Mouse (Mus musculus): Measurements from ENCODE around the gene Tmem204. TPM values are rescaled to one million over a fixed set of nuclear protein-coding genes. Genes with fewer than 3 reads are reported as not detected.
A peak's percentile ranks its signal among the peaks of the same experiment; 100 is the strongest.

Gene Tmem204
- polyA plus RNA-seq, 1 experiment from 2014 or later, result 16.3 TPM

DNA sequence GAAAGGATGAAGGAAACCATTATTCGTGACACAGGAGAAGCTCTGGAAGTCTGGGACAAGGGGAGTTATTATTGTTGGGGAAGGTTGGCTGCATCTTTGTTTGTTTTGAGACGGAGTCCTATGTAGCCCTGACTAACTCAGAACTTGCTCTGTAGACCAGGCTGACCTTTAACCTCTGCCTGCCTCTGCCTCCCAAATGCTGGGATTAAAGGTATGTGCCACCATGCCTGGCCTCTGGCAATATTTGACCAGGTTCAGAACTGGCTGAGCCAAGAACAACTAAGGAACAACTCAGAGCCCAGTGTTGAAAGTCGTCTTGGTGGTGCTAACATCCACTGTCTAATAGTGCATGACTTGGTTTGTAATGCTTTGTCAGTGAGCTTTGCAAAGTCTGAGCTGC is 18.2 kb downstream of the Tmem204 start:
- H3K36me3 ChIP-seq, result peaks cover 15% of the 10 kb centered on the region; the same call in 1 of the 2 replicates
- no peak for ATAC-seq (ENCODE audit: insufficient number of reproducible peaks, low FRiP score)
- H3K9ac ChIP-seq, result no peak overlapping the region
- H3K27me3 ChIP-seq (replicated peaks), result no peaks in the 10 kb centered on the region
- H3K4me2 ChIP-seq, result no peak overlapping the region
- H3K27ac ChIP-seq (ENCODE audit: poor library complexity, severe bottlenecking), result peak overlapping the region; percentile 34
- WGBS, result 81% methylated on average over 3 of the region's 3 CpGs
- no peaks in the 10 kb centered on the region for H3K9me3 ChIP-seq (replicated peaks)
- peaks cover 52% of the 10 kb centered on the region for H3K4me1 ChIP-seq (replicated peaks)
- no peak overlapping the region for H3K4me3 ChIP-seq

DNA sequence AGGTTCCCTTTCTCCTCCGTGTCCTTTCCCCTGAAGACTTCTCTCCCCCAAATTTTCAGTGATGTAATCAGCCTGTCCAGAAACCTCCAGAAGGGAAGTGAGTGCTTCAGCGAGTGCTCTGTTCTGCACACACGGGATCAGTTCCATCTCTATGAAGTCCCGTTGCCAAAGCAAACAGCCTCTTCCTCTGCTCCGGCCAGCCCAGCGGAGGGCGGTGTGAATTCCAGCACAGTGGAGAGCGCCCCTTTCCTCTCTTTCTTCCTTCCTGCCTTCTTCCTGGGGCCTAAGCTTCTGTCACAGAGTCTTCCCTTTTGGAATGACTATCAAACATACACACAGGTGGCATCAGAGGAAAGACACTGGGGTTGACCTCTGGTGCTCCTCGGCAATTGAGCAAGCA is 19.0 kb downstream of the Tmem204 start:
- no peaks in the 10 kb centered on the region for H3K27me3 ChIP-seq (replicated peaks)
- WGBS, result 44% methylated on average over 9 of the region's 9 CpGs
- H3K9ac ChIP-seq, result no peak overlapping the region
- H3K4me3 ChIP-seq, result no peak overlapping the region
- no peaks in the 10 kb centered on the region for H3K9me3 ChIP-seq (replicated peaks)
- H3K4me2 ChIP-seq, result no peak overlapping the region
- H3K36me3 ChIP-seq, result peaks cover 19% of the 10 kb centered on the region
- peak overlapping the region; percentile 34 for H3K27ac ChIP-seq (ENCODE audit: poor library complexity, severe bottlenecking)
- ATAC-seq (ENCODE audit: insufficient number of reproducible peaks, low FRiP score), result peak; percentile 78
- peaks cover 52% of the 10 kb centered on the region for H3K4me1 ChIP-seq (replicated peaks)

DNA sequence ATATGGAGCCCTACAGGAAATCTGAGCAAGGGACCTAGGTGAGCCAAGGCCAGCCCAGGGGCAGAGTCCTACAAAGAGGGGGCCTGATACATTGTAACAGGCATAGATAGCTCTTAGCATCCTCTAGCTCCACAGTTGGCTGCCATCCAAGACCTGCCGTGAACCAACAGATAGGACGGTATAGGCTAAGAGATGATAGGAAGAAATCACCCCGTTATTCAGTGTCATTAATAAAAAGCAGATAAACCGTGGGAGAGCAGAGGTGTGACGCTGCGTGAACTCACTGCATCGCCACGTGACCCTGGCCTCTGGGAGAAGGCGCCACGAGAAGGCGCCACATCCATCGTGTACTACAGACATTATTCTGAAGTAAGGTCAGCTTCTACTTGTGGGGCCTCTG is 19.5 kb downstream of the Tmem204 start:
- Histone ChIP-seq H3K4me2 (no peak overlapping the region), H3K9me3 (replicated peaks) (no peaks in the 10 kb centered on the region), H3K27ac (ENCODE audit: poor library complexity, severe bottlenecking) (peak overlapping the region; percentile 34), H3K4me3 (no peak overlapping the region), H3K27me3 (replicated peaks) (no peaks in the 10 kb centered on the region), H3K4me1 (replicated peaks) (peaks cover 48% of the 10 kb centered on the region), H3K36me3 (peaks cover 24% of the 10 kb centered on the region), H3K9ac (no peak overlapping the region)
- 49% methylated on average over 12 of the region's 12 CpGs for WGBS
- ATAC-seq (ENCODE audit: insufficient number of reproducible peaks, low FRiP score), result peak; percentile 43; the same call in 1 of the 2 replicates

DNA sequence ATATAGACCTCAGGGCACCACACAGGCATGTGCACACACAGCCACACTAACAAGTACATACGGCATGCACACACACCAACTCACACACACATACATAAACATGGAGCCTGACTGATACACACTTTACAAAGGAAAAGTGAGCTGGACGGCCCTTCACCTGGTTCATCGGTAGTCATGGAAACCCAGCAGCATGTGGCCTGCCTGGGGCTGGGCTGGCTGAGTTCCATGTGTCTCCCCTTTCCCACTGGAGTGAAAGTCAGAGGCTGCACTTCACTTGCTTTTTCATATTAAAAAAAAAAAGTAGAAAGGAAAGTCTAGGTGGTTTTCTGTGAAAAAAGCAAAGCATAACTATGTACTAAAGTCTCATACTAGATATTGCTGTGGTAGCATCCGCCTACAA is 20.1 kb downstream of the Tmem204 start:
- H3K9ac ChIP-seq, result no peak overlapping the region
- H3K4me2 ChIP-seq, result no peak overlapping the region
- H3K27ac ChIP-seq (ENCODE audit: poor library complexity, severe bottlenecking), result peak overlapping the region; percentile 34; the same call in 1 of the 2 replicates
- H3K36me3 ChIP-seq, result peaks cover 28% of the 10 kb centered on the region
- no peaks in the 10 kb centered on the region for H3K9me3 ChIP-seq (replicated peaks)
- no peaks in the 10 kb centered on the region for H3K27me3 ChIP-seq (replicated peaks)
- ATAC-seq (ENCODE audit: insufficient number of reproducible peaks, low FRiP score), result no peak
- 86% methylated on average over 4 of the region's 4 CpGs for WGBS
- H3K4me1 ChIP-seq (replicated peaks), result peaks cover 41% of the 10 kb centered on the region
- H3K4me3 ChIP-seq, result no peak overlapping the region

DNA sequence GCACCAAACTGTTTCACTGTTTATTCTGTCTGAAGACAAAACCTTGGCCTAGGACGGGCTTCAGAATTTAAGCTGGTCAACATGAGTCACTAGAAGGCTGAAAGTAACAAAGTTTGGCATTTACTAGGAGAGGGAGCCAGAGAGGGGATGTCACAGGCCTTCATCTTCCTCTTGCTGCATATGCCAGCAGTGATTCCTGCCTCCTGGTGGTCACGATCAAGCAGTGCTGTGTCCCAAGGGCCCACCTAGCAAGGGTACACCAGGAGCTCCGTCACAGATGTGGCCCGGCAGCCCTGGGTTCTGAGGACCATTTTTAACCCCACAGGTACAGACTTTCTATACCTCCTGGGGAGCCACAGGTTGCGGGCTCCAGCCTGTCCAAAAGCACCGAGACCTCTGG is 26.4 kb downstream of the Tmem204 start:
- H3K27ac ChIP-seq (ENCODE audit: poor library complexity, severe bottlenecking), result no peak overlapping the region
- no peak for ATAC-seq (ENCODE audit: insufficient number of reproducible peaks, low FRiP score)
- no peaks in the 10 kb centered on the region for H3K27me3 ChIP-seq (replicated peaks)
- H3K9me3 ChIP-seq (replicated peaks), result no peaks in the 10 kb centered on the region
- H3K4me1 ChIP-seq (replicated peaks), result 0 out of 2 replicates have a peak, but pooled peaks cover 4% of the 10 kb centered on the region
- WGBS, result 83% methylated on average over 6 of the region's 6 CpGs
- no peak overlapping the region for H3K4me3 ChIP-seq
- H3K4me2 ChIP-seq, result no peak overlapping the region
- peaks cover 72% of the 10 kb centered on the region for H3K36me3 ChIP-seq
- no peak overlapping the region for H3K9ac ChIP-seq

DNA sequence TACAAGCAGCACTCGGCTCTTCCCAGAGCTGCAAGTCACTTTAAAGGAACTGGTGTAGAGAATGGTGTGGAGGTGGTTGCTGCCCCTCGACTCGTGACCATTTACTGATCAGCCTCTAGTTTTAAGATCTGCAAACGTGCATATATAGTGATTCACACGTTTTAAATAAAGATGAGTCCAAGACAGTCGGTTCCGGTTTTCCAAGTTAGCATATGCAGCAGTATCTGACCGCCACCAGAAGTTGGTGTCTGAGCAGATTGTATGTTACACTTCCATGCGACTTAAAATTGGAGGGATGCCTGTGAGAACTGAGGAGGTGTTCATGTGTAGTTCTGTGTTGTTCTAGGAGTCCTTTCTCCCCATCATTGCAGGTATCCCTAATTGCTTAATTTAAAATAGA is 30.1 kb downstream of the Tmem204 start:
- no peaks in the 10 kb centered on the region for H3K9me3 ChIP-seq (replicated peaks)
- H3K27me3 ChIP-seq (replicated peaks), result no peaks in the 10 kb centered on the region
- no peaks in the 10 kb centered on the region for H3K4me1 ChIP-seq (replicated peaks)
- H3K4me3 ChIP-seq, result no peak overlapping the region
- H3K36me3 ChIP-seq, result peaks cover 70% of the 10 kb centered on the region
- H3K4me2 ChIP-seq, result no peak overlapping the region
- 82% methylated on average over 9 of the region's 9 CpGs for WGBS
- no peak for ATAC-seq (ENCODE audit: insufficient number of reproducible peaks, low FRiP score)
- H3K27ac ChIP-seq (ENCODE audit: poor library complexity, severe bottlenecking), result no peak overlapping the region
- no peak overlapping the region for H3K9ac ChIP-seq

DNA sequence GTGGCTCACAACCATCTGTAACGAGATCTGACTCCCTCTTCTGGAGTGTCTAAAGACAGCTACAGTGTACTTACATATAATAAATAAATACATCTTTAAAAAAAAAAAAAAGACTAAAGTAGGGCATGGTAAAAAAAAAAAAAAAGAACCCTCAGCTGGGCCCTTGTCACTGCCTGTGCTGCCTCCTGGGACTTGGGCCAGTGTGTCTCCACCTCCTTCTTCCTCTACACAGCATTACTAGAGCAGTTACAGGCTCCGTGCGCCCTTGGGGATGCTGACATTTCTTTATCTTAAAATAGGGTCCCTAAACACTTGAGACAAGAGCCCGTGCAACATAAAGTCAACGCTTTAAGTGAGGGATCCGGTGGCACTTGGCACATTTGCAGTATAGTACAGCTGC is 36.2 kb downstream of the Tmem204 start:
- no peak overlapping the region for H3K4me3 ChIP-seq
- no peak overlapping the region for H3K27ac ChIP-seq (ENCODE audit: poor library complexity, severe bottlenecking)
- 51% methylated on average over 6 of the region's 6 CpGs for WGBS
- H3K27me3 ChIP-seq (replicated peaks), result no peaks in the 10 kb centered on the region
- H3K4me1 ChIP-seq (replicated peaks), result no peaks in the 10 kb centered on the region
- H3K9ac ChIP-seq, result no peak overlapping the region
- H3K9me3 ChIP-seq (replicated peaks), result no peaks in the 10 kb centered on the region
- H3K36me3 ChIP-seq, result peaks cover 32% of the 10 kb centered on the region
- no peak overlapping the region for H3K4me2 ChIP-seq
- no peak for ATAC-seq (ENCODE audit: insufficient number of reproducible peaks, low FRiP score)

DNA sequence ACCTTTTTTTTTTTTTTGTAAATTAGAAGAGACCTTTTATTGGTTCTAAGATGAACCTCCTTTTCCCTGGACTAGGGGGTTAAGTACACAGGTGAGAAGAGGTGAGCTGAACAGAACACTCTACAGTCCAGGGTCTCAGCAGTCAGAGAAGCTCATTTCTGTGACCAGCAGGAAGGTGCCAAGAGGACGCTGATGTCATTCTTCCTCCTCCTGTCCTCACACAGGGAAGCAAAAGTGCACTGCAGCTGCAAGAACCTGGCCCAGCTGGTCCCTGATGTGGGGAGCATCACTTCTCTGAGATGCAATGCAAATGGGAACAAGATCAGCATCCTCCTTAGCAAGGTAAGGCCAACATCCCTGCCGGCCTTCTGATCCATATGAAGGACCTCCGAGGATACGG is 38.1 kb downstream of the Tmem204 start:
- Histone ChIP-seq H3K9ac (no peak overlapping the region), H3K4me2 (no peak overlapping the region), H3K4me1 (replicated peaks) (no peaks in the 10 kb centered on the region), H3K27me3 (replicated peaks) (no peaks in the 10 kb centered on the region), H3K9me3 (replicated peaks) (no peaks in the 10 kb centered on the region), H3K36me3 (peaks cover 23% of the 10 kb centered on the region), H3K4me3 (no peak overlapping the region), H3K27ac (ENCODE audit: poor library complexity, severe bottlenecking) (no peak overlapping the region)
- ATAC-seq (ENCODE audit: insufficient number of reproducible peaks, low FRiP score), result no peak
- WGBS, result 81% methylated on average over 4 of the region's 4 CpGs

DNA sequence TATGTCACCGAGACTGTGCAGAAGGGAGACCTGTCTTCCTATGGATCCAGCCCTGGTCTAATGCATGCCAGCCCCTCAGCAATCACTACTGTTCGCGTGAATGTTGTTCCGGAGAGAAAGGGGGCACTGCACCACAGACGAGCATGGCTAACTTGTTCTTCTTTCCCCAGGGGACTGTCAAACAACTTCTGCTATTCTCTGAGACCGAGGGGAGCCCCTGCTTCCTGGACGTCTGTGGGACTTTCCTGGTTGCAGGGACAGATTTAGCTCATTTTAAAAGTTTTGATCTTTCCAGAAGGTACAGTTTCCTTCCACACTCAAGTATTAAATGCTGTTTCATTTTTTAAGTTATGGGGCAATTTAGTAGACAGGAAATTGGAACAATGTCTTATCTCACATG is 38.5 kb downstream of the Tmem204 start:
- 67% methylated on average over 7 of the region's 7 CpGs for WGBS
- peaks cover 21% of the 10 kb centered on the region for H3K36me3 ChIP-seq
- no peaks in the 10 kb centered on the region for H3K9me3 ChIP-seq (replicated peaks)
- ATAC-seq (ENCODE audit: insufficient number of reproducible peaks, low FRiP score), result no peak
- no peak overlapping the region for H3K9ac ChIP-seq
- no peaks in the 10 kb centered on the region for H3K4me1 ChIP-seq (replicated peaks)
- H3K27me3 ChIP-seq (replicated peaks), result no peaks in the 10 kb centered on the region
- no peak overlapping the region for H3K4me3 ChIP-seq
- H3K4me2 ChIP-seq, result no peak overlapping the region
- H3K27ac ChIP-seq (ENCODE audit: poor library complexity, severe bottlenecking), result no peak overlapping the region

DNA sequence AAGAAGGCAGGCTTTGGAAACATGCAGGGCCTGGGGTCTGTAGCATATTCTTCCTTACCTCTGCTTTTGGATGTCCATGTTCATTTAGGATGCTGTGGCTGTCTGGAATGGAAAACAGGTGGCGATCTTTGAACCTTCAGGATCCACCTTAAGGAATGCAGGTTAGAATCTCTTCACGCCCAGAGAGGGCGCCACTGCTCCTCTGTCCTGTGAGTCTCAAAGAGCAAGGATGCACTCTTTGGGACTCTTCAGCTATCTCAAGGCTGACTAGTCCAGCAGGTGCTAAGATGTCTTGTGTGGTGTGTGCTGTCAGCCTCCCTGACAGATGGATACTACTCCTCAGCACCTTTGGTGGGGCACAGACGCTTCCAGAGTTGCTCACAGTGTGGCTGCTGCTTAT is 47.2 kb downstream of the Tmem204 start:
- no peak overlapping the region for H3K9ac ChIP-seq
- H3K27me3 ChIP-seq (replicated peaks), result no peaks in the 10 kb centered on the region
- H3K36me3 ChIP-seq, result peaks cover 57% of the 10 kb centered on the region
- no peak overlapping the region for H3K4me3 ChIP-seq
- H3K4me1 ChIP-seq (replicated peaks), result 0 out of 2 replicates have a peak, but pooled peaks cover 5% of the 10 kb centered on the region
- ATAC-seq (ENCODE audit: insufficient number of reproducible peaks, low FRiP score), result no peak
- H3K9me3 ChIP-seq (replicated peaks), result no peaks in the 10 kb centered on the region
- H3K27ac ChIP-seq (ENCODE audit: poor library complexity, severe bottlenecking), result no peak overlapping the region
- WGBS, result 50% methylated on average over 4 of the region's 4 CpGs
- H3K4me2 ChIP-seq, result no peak overlapping the region

DNA sequence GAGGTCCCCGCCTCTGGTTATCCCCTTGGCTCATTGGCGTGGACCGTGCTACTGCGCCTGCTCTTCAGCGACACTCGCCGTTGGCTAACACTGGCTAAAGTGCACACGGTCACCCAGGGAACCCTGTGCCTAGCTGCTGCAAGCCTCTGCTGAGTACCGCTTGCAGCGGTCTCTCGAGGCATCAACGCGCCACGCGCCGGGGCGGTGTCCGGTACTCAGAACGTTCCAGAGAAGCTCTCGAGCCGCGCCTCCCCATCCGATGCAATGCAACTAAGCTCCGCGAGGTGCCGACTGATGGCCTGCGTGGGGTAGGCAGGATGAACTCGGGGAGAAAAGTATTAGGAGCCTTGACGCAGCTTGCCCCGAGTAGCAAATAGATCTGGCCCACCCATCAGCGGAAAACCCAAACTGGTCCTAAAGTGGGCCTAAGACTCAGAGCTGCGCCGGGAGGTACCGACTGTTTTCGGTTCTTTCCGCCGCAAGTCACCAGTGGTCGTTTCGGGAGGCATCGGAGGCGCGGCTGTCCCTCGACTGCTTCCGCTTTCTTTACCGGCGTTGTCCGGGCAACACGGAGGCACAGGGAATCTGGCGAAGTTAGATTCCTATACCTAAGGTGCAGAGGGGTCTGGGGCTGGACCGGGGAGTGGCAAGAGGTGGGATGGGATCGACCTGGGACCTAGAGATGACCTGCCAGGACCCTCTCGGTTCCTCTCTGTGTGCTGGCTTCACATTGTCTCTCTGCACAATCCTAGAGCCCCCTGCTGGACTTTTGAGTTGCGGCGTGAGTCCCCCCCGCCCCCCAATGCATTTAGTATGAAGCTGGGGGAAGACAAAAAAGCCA is 66.9 kb downstream of the Tmem204 start:
- Histone ChIP-seq H3K4me1 (replicated peaks) (peaks cover 11% of the 10 kb centered on the region), H3K9me3 (replicated peaks) (no peaks in the 10 kb centered on the region), H3K4me2 (peak overlapping the region; percentile 98), H3K9ac (peak overlapping the region; percentile 81), H3K4me3 (peak overlapping the region; percentile 98), H3K27me3 (replicated peaks) (no peaks in the 10 kb centered on the region), H3K36me3 (peaks cover 18% of the 10 kb centered on the region), H3K27ac (ENCODE audit: poor library complexity, severe bottlenecking) (peak overlapping the region; percentile 84)
- ATAC-seq (ENCODE audit: insufficient number of reproducible peaks, low FRiP score), result peak; percentile 81
- under 1% methylated on average over 55 of the region's 55 CpGs for WGBS

Data from heart, embryonic 12.5 days (tissue).